Mouse (Mus musculus) embryonic facial prominence, embryonic 12.5 days (tissue): ENCODE data around the gene Ugt1a9. TPM values are rescaled to one million over a fixed set of nuclear protein-coding genes. Genes with fewer than 3 reads are reported as not detected.

ENCODE experiments used
- ATAC-seq: fragments of 200-750 bp; cut with Nextera tagmentation; 2 replicates; pipeline ENCODE4 v1.8.0; 2017; ENCODE audit not compliant: insufficient number of reproducible peaks, insufficient read depth, low FRiP score, low TSS enrichment
- H3K27ac ChIP-seq: fragments of 300-500 bp; sonication (generic); 2 replicates; pipeline ENCODE4 v1.5.1; 2016; ENCODE audit warnings: mild to moderate bottlenecking
- H3K27me3 ChIP-seq: fragments of 300-500 bp; sonication (generic); 2 replicates; pipeline ENCODE4 v1.6.1; 2016; ENCODE audit warnings: mild to moderate bottlenecking, moderate library complexity
- H3K36me3 ChIP-seq: fragments of 300-500 bp; sonication (generic); 2 replicates; pipeline ENCODE4 v1.6.1; 2016; ENCODE audit warnings: mild to moderate bottlenecking
- H3K4me1 ChIP-seq: fragments of 300-500 bp; sonication (generic); 2 replicates; pipeline ENCODE4 v1.6.1; 2016
- H3K4me2 ChIP-seq: fragments of 300-500 bp; sonication (generic); replicated peaks from 2 replicates; pipeline ENCODE4 v1.6.1; 2016; ENCODE audit warnings: mild to moderate bottlenecking, moderate library complexity
- H3K4me3 ChIP-seq: fragments of 300-500 bp; sonication (generic); 2 replicates; pipeline ENCODE4 v1.5.1; 2016; ENCODE audit warnings: mild to moderate bottlenecking
- H3K9ac ChIP-seq: fragments of 300-500 bp; sonication (generic); 2 replicates; pipeline ENCODE4 v1.6.1; 2016; ENCODE audit warnings: mild to moderate bottlenecking, moderate library complexity
- H3K9me3 ChIP-seq: fragments of 300-500 bp; sonication (generic); 2 replicates; pipeline ENCODE4 v1.6.1; 2016; ENCODE audit warnings: mild to moderate bottlenecking, moderate library complexity
- WGBS: fragments of 180-500 bp; shearing (Covaris S2); methylation state at CpG from one replicate; pipeline ENCODE4 v1.1.7; 2016; 5-methylcytosine and 5-hydroxymethylcytosine counted together
- polyA plus RNA-seq: library from polyadenylated mRNA; unstranded; fragments of >200 nt; fragmentation: Nextera tagmentation; extraction: Ambion mirVana; gene quantifications from 2 replicates; pipeline ENCODE4 v1.2.1, GENCODE M21; 2016

Ugt1a9 gene
- polyA plus RNA-seq, 1 experiment from 2014 or later, result not detected

DNA sequence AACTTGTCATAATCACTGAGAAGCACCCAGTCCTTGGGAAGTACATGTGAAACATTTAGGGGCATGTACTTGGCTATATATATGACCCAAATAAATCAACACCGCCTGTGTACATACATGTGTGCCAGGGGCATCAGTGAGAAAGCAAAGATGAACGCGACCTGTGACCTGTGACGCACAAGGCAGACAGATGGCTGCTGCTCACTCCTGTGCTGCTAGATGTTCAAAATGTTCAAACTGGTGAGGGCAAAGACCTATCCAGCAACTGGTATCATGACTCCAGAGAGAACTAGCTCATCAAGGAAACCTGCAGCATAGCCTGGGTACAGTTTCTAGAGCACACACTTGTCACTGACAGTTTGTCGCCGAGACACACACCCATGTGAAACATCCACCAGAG is 196.9 kb downstream of the Ugt1a9 start:
- ATAC-seq, result no peak
- no peak overlapping the region for H3K27ac ChIP-seq
- no peak overlapping the region for H3K9ac ChIP-seq
- H3K36me3 ChIP-seq, result peaks cover 87% of the 10 kb centered on the region
- H3K4me3 ChIP-seq, result no peak overlapping the region
- 0 out of 2 replicates have a peak, but pooled peaks cover 14% of the 10 kb centered on the region for H3K9me3 ChIP-seq
- H3K27me3 ChIP-seq, result no peaks in the 10 kb centered on the region
- H3K4me1 ChIP-seq, result no peaks in the 10 kb centered on the region
- H3K4me2 ChIP-seq, result no peak overlapping the region
- 92% methylated on average over 6 of the region's 6 CpGs for WGBS

GRCm38 (mm10) chr1:88268070-88268469 is 197.5 kb downstream of the Ugt1a9 start:
- Histone ChIP-seq H3K27me3 (no peaks in the 10 kb centered on the region), H3K4me1 (no peaks in the 10 kb centered on the region), H3K9me3 (0 out of 2 replicates have a peak, but pooled peaks cover 14% of the 10 kb centered on the region), H3K4me3 (no peak overlapping the region), H3K9ac (no peak overlapping the region), H3K4me2 (no peak overlapping the region), H3K27ac (no peak overlapping the region), H3K36me3 (peaks cover 87% of the 10 kb centered on the region)
- WGBS, result 86% methylated on average over 6 of the region's 6 CpGs
- no peak for ATAC-seq

Other genes with a start within 250 kb of the Ugt1a9 start
- gene Dgkd, start 217.5 kb upstream of the Ugt1a9 start, polyA plus RNA-seq, result 37.7 and 37.9 TPM in 2 replicates
- 53.1 and 53.2 TPM in 2 replicates for gene Usp40, start 62.2 kb upstream of the Ugt1a9 start, polyA plus RNA-seq
- gene Ugt1a10, start 15.4 kb upstream of the Ugt1a9 start, polyA plus RNA-seq, result not detected in 2 replicates
- not detected in 2 replicates for gene Ugt1a8, start 17.0 kb downstream of the Ugt1a9 start, polyA plus RNA-seq
- 0.63 and 0.66 TPM in 2 replicates for gene Ugt1a7c, start 24.3 kb downstream of the Ugt1a9 start, polyA plus RNA-seq
- not detected in 2 replicates for gene Ugt1a6b, start 32.5 kb downstream of the Ugt1a9 start, polyA plus RNA-seq
- 1.1 and 1.5 TPM in 2 replicates for gene Ugt1a6a, start 64.0 kb downstream of the Ugt1a9 start, polyA plus RNA-seq
- gene Ugt1a5, start 95.2 kb downstream of the Ugt1a9 start, polyA plus RNA-seq, result not detected in 2 replicates
- not detected in 2 replicates for gene Ugt1a2, start 129.8 kb downstream of the Ugt1a9 start, polyA plus RNA-seq
- gene Dnajb3, start 135.0 kb downstream of the Ugt1a9 start, polyA plus RNA-seq, result 16.1 and 17.0 TPM in 2 replicates
- not detected in 2 replicates for gene Ugt1a1, start 141.2 kb downstream of the Ugt1a9 start, polyA plus RNA-seq
- 0.80 and 1.6 TPM in 2 replicates for gene Mroh2a, start 156.2 kb downstream of the Ugt1a9 start, polyA plus RNA-seq
- 231 and 234 TPM in 2 replicates for gene Hjurp, start 206.8 kb downstream of the Ugt1a9 start, polyA plus RNA-seq
- not detected in 2 replicates for gene Trpm8, start 206.9 kb downstream of the Ugt1a9 start, polyA plus RNA-seq